Mouse (Mus musculus) stomach, postnatal 0 days (tissue): ENCODE results near the gene E030018B13Rik.

Source experiments
- CTCF ChIP-seq: IDR thresholded peaks from 2 replicates; pipeline ENCODE4 v1.5.1; 2016; ENCODE audit warnings: antibody characterized with exemption, low read depth, mild to moderate bottlenecking, moderate library complexity
- EP300 ChIP-seq: optimal IDR thresholded peaks from 2 replicates; pipeline ENCODE3; 2016; ENCODE audit warnings: antibody characterized with exemption

GRCm38 (mm10) chr7:63938914-63939396 lies 22.3 kb downstream of the E030018B13Rik start, which contains the start of gene Klf13:
- TF ChIP-seq CTCF (no peak), EP300 (no peak)
